Mouse (Mus musculus) olfactory bulb, adult 2 months (tissue): ENCODE measurements around the gene Prkcsh.

Experiments
- CTCF ChIP-seq: fragments of 200-500 bp; IDR thresholded peaks from 2 replicates; pipeline ENCODE4 v1.5.1; 2012; ENCODE audit warnings: low read depth, mild to moderate bottlenecking, low read length, moderate library complexity; ENCODE audit not compliant: insufficient read depth
- POLR2A ChIP-seq: fragments of 200-500 bp; IDR thresholded peaks from 2 replicates; pipeline ENCODE4 v1.6.1; 2012; ENCODE audit warnings: mild to moderate bottlenecking, low read depth, low read length, moderate library complexity; ENCODE audit not compliant: insufficient read depth

DNA sequence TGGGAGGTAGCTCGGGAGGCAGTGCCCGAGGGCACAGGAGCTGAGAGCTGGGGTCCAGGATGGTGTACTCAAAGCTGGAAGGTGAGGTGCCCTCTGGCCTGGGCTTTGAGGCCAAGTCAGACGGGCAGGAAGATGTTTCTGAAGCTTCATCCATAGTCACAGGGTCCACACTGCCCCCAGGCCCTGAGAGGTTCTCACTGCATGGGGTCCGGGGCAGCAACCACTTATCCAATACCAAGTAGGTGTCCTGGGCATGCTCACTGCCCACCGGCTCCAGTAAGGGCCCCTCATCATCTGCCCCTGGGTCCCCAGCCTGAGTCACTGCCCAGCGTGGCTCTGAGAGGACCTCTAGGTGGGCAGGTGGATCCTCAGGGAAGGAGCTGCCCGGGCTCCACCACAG is 43.4 kb upstream of the Prkcsh start:
- no peak for TF ChIP-seq CTCF
- TF ChIP-seq POLR2A, result no peak
